Mouse (Mus musculus) lung, embryonic 14.5 days (tissue): Measurements from ENCODE around the gene Kdm5b. TPM values are rescaled to one million over a fixed set of nuclear protein-coding genes. Genes with fewer than 3 reads are reported as not detected.
A peak's percentile ranks its signal among the peaks of the same experiment; 100 is the strongest.

Source experiments
- ATAC-seq: fragments of 200-750 bp; cut with Nextera tagmentation; 2 replicates; pipeline ENCODE4 v1.8.0; 2017; ENCODE audit warnings: mild to moderate bottlenecking, moderate TSS enrichment, moderate library complexity; ENCODE audit not compliant: insufficient read depth
- DNase-seq: peaks from one replicate; pipeline ENCODE4 v3.0.0-alpha.2; 2015
- H3K27ac ChIP-seq: fragments of 300-500 bp; sonication (generic); 2 replicates; pipeline ENCODE4 v1.5.1; 2014; ENCODE audit warnings: low read depth, mild to moderate bottlenecking, moderate library complexity
- H3K27me3 ChIP-seq: fragments of 300-500 bp; sonication (generic); 2 replicates; pipeline ENCODE4 v1.6.1; 2014; ENCODE audit warnings: low read length, control low read depth; ENCODE audit not compliant: insufficient read depth
- H3K36me3 ChIP-seq: fragments of 300-500 bp; sonication (generic); 2 replicates; pipeline ENCODE4 v1.6.1; 2014; ENCODE audit warnings: control low read depth; ENCODE audit not compliant: insufficient read depth
- H3K4me1 ChIP-seq: fragments of 300-500 bp; sonication (generic); 2 replicates; pipeline ENCODE4 v1.6.1; 2014; ENCODE audit warnings: antibody characterized with exemption, control low read depth; ENCODE audit not compliant: insufficient read depth
- H3K4me2 ChIP-seq: fragments of 300-500 bp; sonication (generic); 2 replicates; pipeline ENCODE4 v1.6.1; 2014; ENCODE audit warnings: mild to moderate bottlenecking
- H3K4me3 ChIP-seq: fragments of 300-500 bp; sonication (generic); 2 replicates; pipeline ENCODE4 v1.5.1; 2014; ENCODE audit warnings: low read depth, low read length
- H3K9ac ChIP-seq: fragments of 300-500 bp; sonication (generic); 2 replicates; pipeline ENCODE4 v1.6.1; 2014
- H3K9me3 ChIP-seq: fragments of 300-500 bp; sonication (generic); 2 replicates; pipeline ENCODE4 v1.6.1; 2016; ENCODE audit warnings: low read depth, low read length, control low read depth
- CTCF ChIP-seq: IDR thresholded peaks from 2 replicates; pipeline ENCODE4 v1.5.1; 2016; ENCODE audit warnings: antibody characterized with exemption, low read depth
- WGBS: fragments of 180-500 bp; shearing (Covaris S2); extraction: QIAGEN DNeasy Blood & Tissue Kit; methylation state at CpG from one replicate; pipeline ENCODE4 v1.1.7; 2014; 5-methylcytosine and 5-hydroxymethylcytosine counted together
- polyA plus RNA-seq: library from polyadenylated mRNA; unstranded; fragments of >200 nt; fragmentation: Nextera tagmentation; extraction: Ambion mirVana; gene quantifications from 2 replicates; pipeline ENCODE4 v1.2.1, GENCODE M21; 2014

The Kdm5b gene
- polyA plus RNA-seq, 1 experiment from 2014 or later, result 59.0 TPM

- no peak for DNase-seq
- ATAC-seq, result no peak
- TF ChIP-seq CTCF, result no peak
- no peaks in the 10 kb centered on the region for H3K9me3 ChIP-seq
- no peaks in the 10 kb centered on the region for H3K36me3 ChIP-seq
- peaks cover 66% of the 10 kb centered on the region for H3K27me3 ChIP-seq
- H3K4me2 ChIP-seq, result peak overlapping the region; percentile 92
- WGBS, result 13% methylated on average over 16 of the region's 16 CpGs
- H3K9ac ChIP-seq, result no peak overlapping the region
- no peak overlapping the region for H3K27ac ChIP-seq
- H3K4me3 ChIP-seq, result peak overlapping the region; percentile 50; the same call in 1 of the 2 replicates
- H3K4me1 ChIP-seq, result 0 out of 2 replicates have a peak, but pooled peaks cover 5% of the 10 kb centered on the region
Observed at GRCm38 (mm10) chr1:134645408-134646200, 85.6 kb downstream of the Kdm5b start.

DNA sequence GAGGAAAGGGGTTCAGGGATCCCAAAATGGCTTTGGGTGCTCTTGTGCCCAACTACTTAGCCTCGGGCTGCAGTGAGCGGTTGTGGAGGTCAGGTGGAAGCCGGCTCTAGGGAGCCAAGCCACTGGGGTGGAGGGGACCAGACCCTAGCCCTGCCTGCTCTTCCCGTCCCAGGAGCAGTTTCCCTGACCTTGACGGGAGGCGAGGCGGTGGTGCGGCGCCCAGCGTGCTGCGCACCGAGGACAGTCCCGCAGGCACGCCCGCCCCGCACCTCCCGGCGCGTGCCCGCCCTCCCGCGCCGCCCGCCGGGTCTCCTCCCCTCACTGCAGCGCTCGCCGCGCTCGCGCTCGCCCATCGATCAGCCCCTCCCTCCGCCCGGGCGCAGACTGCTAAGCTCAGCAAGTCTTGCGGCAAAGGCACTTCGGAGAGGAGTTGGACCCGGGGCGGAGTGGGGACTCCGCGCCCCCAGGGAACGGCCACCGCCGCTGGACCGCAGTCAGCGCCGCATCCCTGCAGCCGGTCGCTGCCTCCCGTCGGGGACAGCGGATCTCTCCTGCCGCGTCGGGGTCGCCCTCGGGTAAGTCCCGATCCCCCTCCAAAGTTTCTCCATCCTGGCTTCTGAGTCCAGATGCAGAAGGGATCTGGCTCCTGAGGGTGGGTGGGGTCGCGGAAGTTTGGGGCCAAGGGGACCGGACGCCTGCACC lies 86.4 kb downstream of the Kdm5b start, which contains the start of gene Syt2:
TSS of gene Syt2 (plus strand) at position 417 of the 702 bp plus-strand sequence.
- H3K4me3 ChIP-seq, result peak within 1 kb of the TSS; percentile 50
- TF ChIP-seq CTCF, result no peak
- DNase-seq (peak; percentile 66), ATAC-seq (peak; percentile 69)
- under 1% methylated on average over 60 of the region's 63 CpGs for WGBS
- no peaks in the 10 kb centered on the region for H3K36me3 ChIP-seq
- H3K27ac ChIP-seq, result no peak within 1 kb of the TSS
- H3K9me3 ChIP-seq, result no peaks in the 10 kb centered on the region
- peak within 1 kb of the TSS; percentile 44 for H3K9ac ChIP-seq
- H3K4me1 ChIP-seq, result peaks cover 11% of the 10 kb centered on the region; the same call in 1 of the 2 replicates
- peaks cover 66% of the 10 kb centered on the region for H3K27me3 ChIP-seq
- peak within 1 kb of the TSS; percentile 92 for H3K4me2 ChIP-seq

DNA sequence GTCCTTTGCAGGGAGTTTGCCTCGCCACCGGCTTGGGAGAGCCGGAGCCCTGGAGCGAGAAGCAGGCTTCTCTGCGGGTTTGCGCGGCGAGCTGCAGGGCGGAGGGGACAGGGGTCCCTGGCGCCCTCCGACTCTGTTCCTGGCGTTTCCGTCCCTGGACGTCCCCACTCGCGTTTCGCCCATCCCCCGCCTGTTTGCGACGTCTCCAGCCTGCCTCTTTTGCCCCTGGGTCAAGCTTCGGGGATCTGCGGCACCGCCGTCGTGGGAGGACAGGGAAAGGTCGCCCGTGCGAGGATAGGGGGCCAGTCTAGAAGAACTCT lies 87.0 kb downstream of the Kdm5b start:
- H3K36me3 ChIP-seq, result no peaks in the 10 kb centered on the region
- ATAC-seq, result no peak
- peak overlapping the region; percentile 44; the same call in 1 of the 2 replicates for H3K9ac ChIP-seq
- WGBS, result 1% methylated on average over 24 of the region's 28 CpGs
- peak overlapping the region; percentile 92 for H3K4me2 ChIP-seq
- H3K4me1 ChIP-seq, result peaks cover 12% of the 10 kb centered on the region; the same call in 1 of the 2 replicates
- no peak for DNase-seq
- TF ChIP-seq CTCF, result no peak
- no peak overlapping the region for H3K27ac ChIP-seq
- H3K9me3 ChIP-seq, result no peaks in the 10 kb centered on the region
- peak overlapping the region; percentile 50 for H3K4me3 ChIP-seq
- H3K27me3 ChIP-seq, result peaks cover 66% of the 10 kb centered on the region

DNA sequence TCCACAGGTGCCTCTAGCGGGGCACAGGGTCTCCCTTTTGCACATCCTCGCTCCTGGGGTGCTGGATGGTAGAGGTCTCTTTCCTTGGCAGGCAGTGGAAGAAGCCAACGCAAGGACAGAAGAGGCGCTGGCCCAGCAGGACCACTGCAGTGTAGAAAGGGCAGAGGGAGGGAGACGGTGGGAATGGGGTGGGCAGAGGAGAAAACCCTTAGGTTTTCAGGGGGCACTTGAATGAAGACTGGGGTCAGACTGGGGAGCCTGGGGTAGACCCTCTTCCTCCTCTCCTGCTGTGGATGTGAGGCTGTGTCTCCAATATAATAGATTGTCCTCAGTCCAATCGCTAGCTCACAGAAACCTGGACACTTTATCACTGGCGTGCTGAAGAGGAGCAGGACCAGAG lies 87.6 kb downstream of the Kdm5b start:
- WGBS, result 26% methylated on average over 7 of the region's 7 CpGs
- H3K4me2 ChIP-seq, result no peak overlapping the region
- H3K4me1 ChIP-seq, result peaks cover 12% of the 10 kb centered on the region; the same call in 1 of the 2 replicates
- DNase-seq, result no peak
- no peak overlapping the region for H3K4me3 ChIP-seq
- H3K9ac ChIP-seq, result no peak overlapping the region
- ATAC-seq, result no peak
- H3K9me3 ChIP-seq, result no peaks in the 10 kb centered on the region
- TF ChIP-seq CTCF, result no peak
- H3K27me3 ChIP-seq, result peaks cover 64% of the 10 kb centered on the region
- no peaks in the 10 kb centered on the region for H3K36me3 ChIP-seq
- H3K27ac ChIP-seq, result no peak overlapping the region

GRCm38 (mm10) chr1:134650816-134651215 lies 90.8 kb downstream of the Kdm5b start:
- ATAC-seq, result no peak
- no peak overlapping the region for H3K4me2 ChIP-seq
- no peak overlapping the region for H3K27ac ChIP-seq

DNA sequence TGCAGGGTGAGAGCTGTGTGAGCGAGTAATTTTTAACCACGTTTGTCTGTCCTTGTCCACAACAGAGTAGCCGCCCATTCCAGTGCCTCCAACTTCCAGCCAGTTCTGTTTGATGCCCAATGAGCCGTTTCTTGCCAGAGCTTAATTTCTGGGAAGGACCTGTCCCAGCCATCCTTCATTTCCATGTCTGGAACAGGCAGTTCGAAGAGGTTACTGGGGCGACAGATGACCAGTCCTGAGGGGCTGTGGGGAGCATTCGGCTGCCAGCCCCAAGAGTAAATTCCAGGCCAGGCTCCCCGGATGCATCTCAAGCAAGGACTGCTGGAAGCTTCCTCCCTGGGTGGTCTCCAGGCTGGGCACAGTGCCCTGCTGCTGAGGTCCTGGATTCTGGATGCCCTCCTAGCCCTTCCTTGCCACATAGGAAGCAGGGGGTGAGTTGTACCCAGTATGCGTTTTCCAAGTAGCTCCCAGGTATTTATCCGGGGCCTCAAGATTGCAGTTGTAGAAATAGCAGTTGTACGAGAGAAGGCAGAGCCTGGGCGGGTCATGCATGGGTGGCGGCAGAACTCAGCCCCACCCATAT lies 91.4 kb downstream of the Kdm5b start:
- no peak overlapping the region for H3K27ac ChIP-seq
- H3K9me3 ChIP-seq, result no peaks in the 10 kb centered on the region
- WGBS, result 45% methylated on average over 13 of the region's 13 CpGs
- H3K27me3 ChIP-seq, result peaks cover 48% of the 10 kb centered on the region
- peak; percentile 32 for ATAC-seq
- TF ChIP-seq CTCF, result no peak
- peak; percentile 50 for DNase-seq
- H3K36me3 ChIP-seq, result no peaks in the 10 kb centered on the region
- peaks cover 12% of the 10 kb centered on the region; the same call in 1 of the 2 replicates for H3K4me1 ChIP-seq
- no peak overlapping the region for H3K4me2 ChIP-seq
- no peak overlapping the region for H3K4me3 ChIP-seq
- no peak overlapping the region for H3K9ac ChIP-seq

More at GRCm38 (mm10) chr1:134650816-134651215, 90.8 kb downstream of the Kdm5b start:
- H3K4me3 ChIP-seq, result no peak overlapping the region
- no peak overlapping the region for H3K9ac ChIP-seq
- TF ChIP-seq CTCF, result no peak
- 73% methylated on average over 5 of the region's 5 CpGs for WGBS
- no peaks in the 10 kb centered on the region for H3K9me3 ChIP-seq
- H3K4me1 ChIP-seq, result peaks cover 12% of the 10 kb centered on the region; the same call in 1 of the 2 replicates
- H3K36me3 ChIP-seq, result no peaks in the 10 kb centered on the region
- no peak for DNase-seq
- peaks cover 54% of the 10 kb centered on the region for H3K27me3 ChIP-seq
